Mouse (Mus musculus): Measurements from ENCODE around the gene Prkch. TPM values are rescaled to one million over a fixed set of nuclear protein-coding genes. Genes with fewer than 3 reads are reported as not detected.

Prkch gene
- polyA plus RNA-seq, 1 experiment from 2014 or later: 4.0 TPM

DNA sequence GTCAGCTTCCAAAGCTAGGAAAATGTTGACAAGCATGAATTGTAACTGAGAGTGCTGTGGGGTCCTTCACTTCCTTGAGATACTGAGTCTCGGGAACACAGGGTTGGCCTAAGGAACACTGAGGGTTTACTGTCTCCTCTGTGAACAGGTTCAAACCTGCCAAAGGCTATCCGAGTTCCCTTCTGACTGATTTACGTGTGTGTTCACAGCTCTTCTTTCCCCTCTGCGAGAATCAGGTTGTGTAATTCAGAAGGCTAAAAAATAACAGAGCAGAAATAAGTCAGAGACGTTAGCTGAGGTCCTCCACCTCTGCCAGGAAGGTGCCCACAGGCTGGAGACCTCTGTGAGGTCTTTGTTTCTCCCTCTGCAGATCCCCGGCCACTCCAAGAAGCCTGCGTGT, 148.3 kb downstream of the Prkch start:
- Histone ChIP-seq H3K36me3 (no peaks in the 10 kb centered on the region), H3K9me3 (replicated peaks) (no peaks in the 10 kb centered on the region), H3K27ac (replicated peaks) (no peak overlapping the region), H3K27me3 (ENCODE audit: low read depth, poor library complexity, severe bottlenecking) (peaks cover 92% of the 10 kb centered on the region), H3K4me3 (no peak overlapping the region), H3K4me1 (peaks cover 27% of the 10 kb centered on the region)
- WGBS: 79% methylated on average over 7 of the region's 7 CpGs
- DNase-seq (ENCODE audit: low spot score): no peak

DNA sequence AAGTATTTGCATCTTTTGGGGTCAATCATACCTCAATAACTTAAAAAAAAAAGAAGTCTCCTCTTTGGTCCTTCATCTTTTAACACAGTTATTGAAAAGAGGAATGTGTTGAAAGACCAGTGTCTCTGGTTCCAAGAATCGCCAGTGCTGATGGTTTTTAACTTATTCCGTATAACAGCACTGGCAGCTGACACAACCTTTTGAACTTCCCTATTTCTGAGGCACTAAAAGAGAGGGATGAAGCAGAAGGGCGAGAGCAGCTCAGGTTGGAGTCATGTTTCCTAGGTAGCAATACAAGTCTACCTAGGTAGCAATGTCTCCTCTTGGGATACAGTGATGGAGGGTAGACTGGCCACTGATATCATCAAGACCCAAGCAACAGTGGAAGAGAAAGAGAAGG, 152.3 kb downstream of the Prkch start:
- WGBS: 85% methylated on average over 3 of the region's 3 CpGs
- no peak overlapping the region for H3K4me3 ChIP-seq
- DNase-seq (ENCODE audit: low spot score): no peak
- H3K36me3 ChIP-seq: no peaks in the 10 kb centered on the region
- H3K9me3 ChIP-seq (replicated peaks): no peaks in the 10 kb centered on the region
- peaks cover 80% of the 10 kb centered on the region for H3K27me3 ChIP-seq (ENCODE audit: low read depth, poor library complexity, severe bottlenecking)
- no peak overlapping the region for H3K27ac ChIP-seq (replicated peaks)
- peaks cover 10% of the 10 kb centered on the region for H3K4me1 ChIP-seq

DNA sequence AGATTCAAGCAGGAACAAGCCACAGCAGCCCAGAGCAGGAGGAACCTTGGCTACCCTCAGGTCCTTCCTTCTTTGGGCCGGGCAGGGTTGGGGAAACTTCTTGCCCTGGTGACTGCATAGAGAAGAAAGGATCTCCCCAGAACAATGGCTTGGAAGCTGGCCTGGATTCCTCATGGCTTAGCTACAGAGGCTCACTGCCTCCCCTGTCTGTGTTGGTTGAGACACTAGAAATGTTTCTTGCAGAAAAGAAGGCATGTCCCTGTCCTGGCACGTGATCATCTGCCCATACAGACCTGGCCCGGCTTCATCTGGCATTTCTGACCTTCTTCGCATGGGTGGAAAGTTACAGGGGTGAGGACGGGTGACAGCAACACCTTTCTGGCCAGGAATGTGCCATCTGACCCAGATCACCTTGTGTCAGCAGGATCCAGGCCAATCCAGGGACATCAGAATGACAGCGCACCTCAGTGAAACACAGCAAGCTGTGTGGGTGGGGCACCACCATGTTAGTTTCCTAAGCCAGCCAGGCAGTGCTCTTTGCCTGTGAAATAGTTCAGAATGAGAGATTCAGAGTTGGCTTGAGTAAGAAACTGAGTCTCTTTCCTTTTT, 155.1 kb downstream of the Prkch start:
- WGBS: 85% methylated on average over 6 of the region's 6 CpGs
- no peaks in the 10 kb centered on the region for H3K9me3 ChIP-seq (replicated peaks)
- no peak overlapping the region for H3K27ac ChIP-seq (replicated peaks)
- no peak for DNase-seq (ENCODE audit: low spot score)
- H3K4me1 ChIP-seq: no peaks in the 10 kb centered on the region; the same call in 1 of the 2 replicates
- no peak overlapping the region for H3K4me3 ChIP-seq
- no peaks in the 10 kb centered on the region for H3K36me3 ChIP-seq
- H3K27me3 ChIP-seq (ENCODE audit: low read depth, poor library complexity, severe bottlenecking): peaks cover 52% of the 10 kb centered on the region

DNA sequence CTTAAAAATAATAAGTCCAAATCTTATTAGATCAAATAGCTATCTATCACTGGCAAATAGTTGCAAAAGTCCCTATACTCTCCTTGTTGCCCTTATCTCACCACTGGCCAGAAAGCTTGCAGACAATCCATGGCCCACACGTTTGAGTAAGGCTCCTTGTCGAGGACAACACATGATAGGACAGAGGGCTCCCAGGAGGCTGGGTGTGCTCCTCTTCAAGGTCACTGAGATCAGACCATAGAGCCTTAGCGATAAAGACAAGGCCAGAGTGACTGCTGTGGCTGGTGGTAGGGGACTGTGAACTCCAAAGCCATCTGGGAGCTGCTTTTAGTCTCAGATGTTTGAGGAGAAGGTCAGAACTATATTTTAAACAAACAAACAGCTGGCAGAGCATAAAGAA, 158.0 kb downstream of the Prkch start:
- H3K9me3 ChIP-seq (replicated peaks): no peaks in the 10 kb centered on the region
- no peaks in the 10 kb centered on the region for H3K36me3 ChIP-seq
- no peak overlapping the region for H3K27ac ChIP-seq (replicated peaks)
- H3K4me1 ChIP-seq: no peaks in the 10 kb centered on the region; the same call in 1 of the 2 replicates
- H3K4me3 ChIP-seq: no peak overlapping the region
- 74% methylated on average over 3 of the region's 3 CpGs for WGBS
- DNase-seq (ENCODE audit: low spot score): no peak
- peaks cover 23% of the 10 kb centered on the region for H3K27me3 ChIP-seq (ENCODE audit: low read depth, poor library complexity, severe bottlenecking)

DNA sequence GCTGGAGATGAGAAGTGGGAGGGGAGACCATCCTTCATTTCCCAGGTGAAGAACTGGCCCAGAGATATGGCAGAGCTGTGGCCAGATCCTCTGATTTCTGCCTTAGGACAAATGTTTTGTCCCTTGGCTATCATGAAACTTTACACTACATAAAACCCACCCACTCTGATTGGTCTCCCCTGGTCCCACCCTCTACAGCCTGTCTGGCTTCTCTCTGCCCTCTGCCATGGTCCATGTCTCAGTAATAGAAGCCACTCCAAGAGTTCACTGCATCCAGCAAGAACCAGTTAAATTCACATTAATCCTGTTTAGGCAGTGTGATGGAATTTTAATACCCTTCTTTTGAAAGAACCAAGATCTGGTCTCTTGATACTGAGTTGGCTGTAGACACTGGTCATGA, 158.5 kb downstream of the Prkch start:
- H3K27me3 ChIP-seq (ENCODE audit: low read depth, poor library complexity, severe bottlenecking): peaks cover 18% of the 10 kb centered on the region

DNA sequence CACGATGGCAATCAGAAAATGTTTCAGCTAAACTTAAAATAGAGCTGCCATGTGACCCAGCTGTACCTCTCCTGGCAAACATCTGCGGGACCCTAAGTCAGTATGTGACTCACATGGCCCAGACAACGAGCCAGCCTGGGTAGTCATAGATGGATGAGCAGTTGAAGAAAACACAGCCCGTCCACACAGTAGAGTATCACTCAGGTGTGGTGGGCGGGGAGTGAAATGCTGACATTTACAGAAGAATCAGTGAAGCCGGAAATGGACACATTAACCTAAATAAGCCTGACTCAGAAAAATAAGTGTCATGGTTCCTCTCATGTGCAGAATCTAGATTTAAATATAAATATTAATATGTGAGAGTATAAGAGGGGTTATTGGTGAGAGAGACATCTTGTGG, 161.5 kb downstream of the Prkch start:
- no peaks in the 10 kb centered on the region for H3K27me3 ChIP-seq (ENCODE audit: low read depth, poor library complexity, severe bottlenecking)
- no peaks in the 10 kb centered on the region for H3K36me3 ChIP-seq
- no peak overlapping the region for H3K27ac ChIP-seq (replicated peaks)
- 91% methylated on average over 6 of the region's 6 CpGs for WGBS
- H3K9me3 ChIP-seq (replicated peaks): no peaks in the 10 kb centered on the region
- DNase-seq (ENCODE audit: low spot score): no peak
- H3K4me3 ChIP-seq: no peak overlapping the region
- no peaks in the 10 kb centered on the region; the same call in 1 of the 2 replicates for H3K4me1 ChIP-seq

More for the DNA sequence above, 158.5 kb downstream of the Prkch start:
- Histone ChIP-seq H3K4me1 (no peaks in the 10 kb centered on the region; the same call in 1 of the 2 replicates), H3K27ac (replicated peaks) (no peak overlapping the region), H3K36me3 (no peaks in the 10 kb centered on the region), H3K4me3 (no peak overlapping the region), H3K9me3 (replicated peaks) (no peaks in the 10 kb centered on the region)
- no peak for DNase-seq (ENCODE audit: low spot score)

DNA sequence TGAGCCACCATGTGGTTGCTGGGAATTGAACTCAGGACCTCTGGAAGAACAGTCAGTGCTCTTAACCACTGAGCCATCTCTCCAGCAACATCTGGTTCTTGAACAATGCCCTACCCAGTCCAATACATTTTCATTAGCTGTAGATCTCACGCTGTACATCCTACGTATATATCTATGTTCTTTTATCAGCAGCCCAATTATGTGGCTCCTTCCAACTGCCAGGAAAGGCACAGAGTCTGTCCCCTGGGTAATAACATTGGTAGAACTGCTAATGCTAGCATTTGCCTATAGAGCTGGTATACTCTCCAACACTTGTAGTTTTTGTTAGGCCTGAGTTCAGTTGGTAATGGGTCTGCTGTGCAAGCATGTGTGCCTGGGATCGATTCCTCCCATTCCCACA, 163.8 kb downstream of the Prkch start:
- H3K36me3 ChIP-seq: no peaks in the 10 kb centered on the region
- no peak overlapping the region for H3K27ac ChIP-seq (replicated peaks)
- H3K4me1 ChIP-seq: 0 out of 2 replicates have a peak, but pooled peaks cover 2% of the 10 kb centered on the region
- H3K9me3 ChIP-seq (replicated peaks): no peaks in the 10 kb centered on the region
- DNase-seq (ENCODE audit: low spot score): no peak
- WGBS: 93% methylated on average over 3 of the region's 3 CpGs
- 0 out of 2 replicates have a peak, but pooled peaks cover 6% of the 10 kb centered on the region for H3K27me3 ChIP-seq (ENCODE audit: low read depth, poor library complexity, severe bottlenecking)
- no peak overlapping the region for H3K4me3 ChIP-seq

DNA sequence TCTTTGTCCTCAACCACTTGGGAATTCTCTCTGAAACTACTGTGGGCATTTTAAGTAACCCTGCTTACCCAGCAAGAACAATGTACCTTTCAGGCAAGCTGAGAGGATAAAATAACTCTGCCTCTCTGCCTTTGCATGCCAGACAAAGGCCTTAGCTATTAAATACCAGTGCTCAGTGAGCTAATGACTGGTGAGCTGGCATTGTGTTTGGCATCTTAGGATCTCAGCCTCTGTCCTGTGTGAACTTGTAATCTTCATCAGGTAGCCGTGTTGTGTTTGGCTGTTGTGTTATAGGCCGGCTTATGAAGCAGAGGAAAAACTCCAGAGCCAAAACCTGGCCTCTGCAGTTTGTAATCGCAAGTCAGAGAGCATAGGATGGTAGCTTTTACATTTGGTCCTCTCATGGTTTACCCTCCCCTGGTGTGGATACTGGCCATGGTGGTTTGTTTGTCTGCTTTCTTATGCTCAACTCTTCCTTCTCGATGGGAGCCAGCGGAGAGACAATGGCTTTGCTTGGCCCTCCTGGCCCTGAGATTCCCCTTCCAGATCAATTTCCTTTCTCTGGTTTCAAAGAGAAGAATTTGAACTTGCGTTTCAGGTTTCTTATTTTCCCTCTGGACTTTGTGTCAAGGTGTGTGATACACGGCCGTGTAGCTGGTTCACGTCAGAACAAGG, 170.0 kb downstream of the Prkch start:
- no peaks in the 10 kb centered on the region for H3K9me3 ChIP-seq (replicated peaks)
- no peaks in the 10 kb centered on the region for H3K36me3 ChIP-seq
- H3K27ac ChIP-seq (replicated peaks): peak overlapping the region; percentile 28; the same call in 1 of the 2 replicates
- H3K4me1 ChIP-seq: peaks cover 18% of the 10 kb centered on the region
- 66% methylated on average over 9 of the region's 9 CpGs for WGBS
- no peak overlapping the region for H3K4me3 ChIP-seq
- no peak for DNase-seq (ENCODE audit: low spot score)
- H3K27me3 ChIP-seq (ENCODE audit: low read depth, poor library complexity, severe bottlenecking): peaks cover 13% of the 10 kb centered on the region; the same call in 1 of the 2 replicates

DNA sequence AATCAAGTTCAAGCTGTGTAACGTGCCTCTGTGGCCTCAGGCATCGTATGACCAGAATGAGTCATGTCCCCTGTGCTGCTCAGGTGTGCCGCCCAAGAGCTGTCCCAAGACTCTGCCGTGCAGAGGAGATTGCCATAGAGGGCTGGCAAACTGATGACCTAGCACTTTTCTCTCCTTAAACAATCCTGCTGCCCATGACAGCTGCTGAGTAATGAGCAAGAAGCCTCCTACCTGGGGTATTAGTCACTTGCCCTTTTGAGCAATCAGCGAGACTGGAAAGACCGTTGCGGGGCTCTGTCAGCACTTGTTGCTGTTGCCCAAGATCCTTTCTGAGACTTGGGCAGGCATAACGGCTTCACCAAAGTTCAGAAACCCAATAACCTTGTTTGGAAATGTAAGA, 171.1 kb downstream of the Prkch start:
- Histone ChIP-seq H3K27me3 (ENCODE audit: low read depth, poor library complexity, severe bottlenecking) (peaks cover 13% of the 10 kb centered on the region; the same call in 1 of the 2 replicates), H3K4me1 (peaks cover 18% of the 10 kb centered on the region), H3K36me3 (no peaks in the 10 kb centered on the region), H3K4me3 (no peak overlapping the region), H3K27ac (replicated peaks) (no peak overlapping the region), H3K9me3 (replicated peaks) (no peaks in the 10 kb centered on the region)
- WGBS: 88% methylated on average over 8 of the region's 8 CpGs
- no peak for DNase-seq (ENCODE audit: low spot score)

DNA sequence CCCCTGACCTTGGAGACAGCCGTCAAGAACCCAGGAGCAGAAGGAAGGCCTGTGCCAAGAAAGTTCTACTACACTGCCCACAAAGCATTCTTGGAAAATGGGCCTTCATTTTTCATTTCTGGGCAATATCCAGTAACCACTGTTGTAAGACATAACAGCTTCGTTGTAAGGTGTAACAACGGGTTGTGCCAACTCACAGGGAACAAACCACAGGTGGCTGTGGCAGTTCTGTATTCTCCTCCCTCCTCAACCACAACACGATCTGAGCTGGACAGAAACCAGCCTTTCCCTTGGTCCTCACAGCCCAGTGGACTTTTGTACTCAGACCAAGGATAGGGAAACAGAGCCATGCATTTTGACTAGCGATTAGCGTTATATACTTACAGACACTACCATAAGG, 171.9 kb downstream of the Prkch start:
- H3K27ac ChIP-seq (replicated peaks): no peak overlapping the region
- H3K36me3 ChIP-seq: no peaks in the 10 kb centered on the region
- no peak overlapping the region for H3K4me3 ChIP-seq
- H3K4me1 ChIP-seq: peaks cover 18% of the 10 kb centered on the region
- WGBS: 95% methylated on average over 6 of the region's 6 CpGs
- H3K9me3 ChIP-seq (replicated peaks): no peaks in the 10 kb centered on the region
- no peak for DNase-seq (ENCODE audit: low spot score)
- peaks cover 13% of the 10 kb centered on the region; the same call in 1 of the 2 replicates for H3K27me3 ChIP-seq (ENCODE audit: low read depth, poor library complexity, severe bottlenecking)

DNA sequence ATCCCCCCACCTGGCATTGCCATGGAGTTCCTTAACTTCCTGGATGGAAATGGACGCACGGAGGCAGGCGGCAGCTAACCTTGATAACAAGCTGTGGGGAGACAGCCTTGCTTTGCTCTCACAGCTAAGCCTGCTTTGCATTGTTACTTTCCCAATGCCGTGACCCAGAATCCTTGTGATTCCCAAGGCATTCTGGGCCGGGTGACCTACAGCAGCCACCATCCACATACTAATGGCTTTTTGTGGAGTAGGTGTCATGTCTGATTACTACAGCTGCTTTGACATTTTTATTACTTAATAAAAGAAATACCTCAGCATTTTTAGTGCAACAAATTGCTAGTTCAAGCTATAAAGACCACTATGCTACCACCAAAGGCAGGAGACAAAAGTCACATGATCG, 177.4 kb downstream of the Prkch start:
- Histone ChIP-seq H3K4me1 (peaks cover 9% of the 10 kb centered on the region), H3K27me3 (ENCODE audit: low read depth, poor library complexity, severe bottlenecking) (peaks cover 3% of the 10 kb centered on the region; the same call in 1 of the 2 replicates)
- DNase-seq (ENCODE audit: low spot score): no peak

DNA sequence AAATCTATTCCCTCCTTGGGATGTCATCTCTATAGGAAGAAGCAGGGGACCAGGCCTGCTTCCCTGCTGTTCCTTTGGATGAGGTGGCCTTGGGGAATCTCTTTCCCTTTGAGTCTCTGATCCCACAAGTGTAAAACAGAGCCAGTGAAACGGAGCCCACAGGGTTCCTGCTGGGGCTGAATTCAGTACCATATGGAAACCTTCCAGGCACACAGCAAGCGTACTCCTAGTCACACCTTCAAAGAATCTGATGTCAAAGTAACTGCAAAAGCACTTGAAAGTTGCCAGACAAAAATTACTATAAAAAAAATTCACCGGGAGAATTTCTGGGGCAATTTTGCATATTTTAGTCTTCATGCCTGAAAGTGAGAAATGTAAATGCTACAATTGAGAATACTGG, 178.2 kb downstream of the Prkch start:
- peaks cover 9% of the 10 kb centered on the region for H3K4me1 ChIP-seq
- H3K9me3 ChIP-seq (replicated peaks): no peaks in the 10 kb centered on the region
- WGBS: 72% methylated on average over 3 of the region's 3 CpGs
- H3K36me3 ChIP-seq: no peaks in the 10 kb centered on the region
- H3K27me3 ChIP-seq (ENCODE audit: low read depth, poor library complexity, severe bottlenecking): peaks cover 3% of the 10 kb centered on the region; the same call in 1 of the 2 replicates
- no peak for DNase-seq (ENCODE audit: low spot score)
- H3K27ac ChIP-seq (replicated peaks): no peak overlapping the region
- H3K4me3 ChIP-seq: no peak overlapping the region

More for the DNA sequence above, 177.4 kb downstream of the Prkch start:
- Histone ChIP-seq H3K9me3 (replicated peaks) (no peaks in the 10 kb centered on the region), H3K36me3 (no peaks in the 10 kb centered on the region), H3K27ac (replicated peaks) (0 out of 2 replicates have a peak overlapping the region, but pooled peaks have one; percentile 38), H3K4me3 (no peak overlapping the region)
- 82% methylated on average over 6 of the region's 6 CpGs for WGBS

Measured in midbrain, embryonic 10.5 days (tissue).